Mouse (Mus musculus) regulatory T cell (primary cell): ENCODE data around the gene Srrt.

Experiments used
- in situ Hi-C: fragments of 300-600 bp; cut with MboI, MseI; formaldehyde crosslinking; loops from one replicate; pipeline ENCODE4 v1.15.1; 2025; ENCODE audit warnings: high pct_unique_total_duplicates

Srrt gene

DNA sequence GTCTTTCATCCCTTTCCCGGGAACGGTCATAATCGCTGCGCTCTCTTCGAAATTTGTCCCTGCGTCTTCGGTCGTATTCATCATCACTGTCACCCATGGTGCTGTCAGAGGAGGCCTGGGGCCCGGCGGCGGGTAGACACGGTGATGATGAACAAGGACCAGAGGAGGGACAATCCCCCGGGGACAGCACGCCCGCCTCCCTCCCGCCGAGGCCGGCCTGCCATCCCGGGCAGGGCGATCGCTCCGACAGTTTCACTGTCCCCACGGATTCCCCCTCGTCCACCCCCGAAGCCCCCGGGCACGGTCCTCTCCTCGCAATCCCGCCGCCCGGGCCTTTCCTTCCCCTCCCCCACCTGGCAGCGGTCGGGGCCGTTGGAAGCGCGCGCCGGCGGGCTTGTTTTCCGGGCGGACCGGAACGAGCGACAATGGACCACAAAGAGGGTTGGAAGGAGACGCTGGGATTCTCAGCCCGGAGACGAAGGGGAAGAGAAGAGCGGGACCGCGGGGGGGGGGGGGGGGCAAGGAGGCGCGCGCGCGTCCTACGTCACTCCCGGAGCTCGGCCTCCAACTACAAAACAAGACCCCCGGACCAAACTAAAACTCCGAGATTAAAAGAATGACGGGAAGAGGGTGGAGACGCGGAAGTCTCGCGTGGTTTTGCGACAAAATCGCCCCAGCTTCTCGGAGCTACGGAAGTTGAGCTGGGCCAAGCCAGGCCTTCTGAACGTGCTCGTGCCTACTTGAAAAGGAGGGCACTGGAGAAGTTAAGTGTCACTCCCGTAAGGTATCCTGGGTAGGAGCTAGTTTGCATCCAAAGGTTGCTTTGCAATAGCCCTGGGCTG, at the start of gene Srrt:
TSS of gene Srrt (minus strand) at position 604 of the 842 bp plus-strand sequence.
- in situ Hi-C loops: loop anchor here (10.0 kb wide), 1 partner anchor 262 kb away; the partner anchor contains the start of gene Ap1s1

DNA sequence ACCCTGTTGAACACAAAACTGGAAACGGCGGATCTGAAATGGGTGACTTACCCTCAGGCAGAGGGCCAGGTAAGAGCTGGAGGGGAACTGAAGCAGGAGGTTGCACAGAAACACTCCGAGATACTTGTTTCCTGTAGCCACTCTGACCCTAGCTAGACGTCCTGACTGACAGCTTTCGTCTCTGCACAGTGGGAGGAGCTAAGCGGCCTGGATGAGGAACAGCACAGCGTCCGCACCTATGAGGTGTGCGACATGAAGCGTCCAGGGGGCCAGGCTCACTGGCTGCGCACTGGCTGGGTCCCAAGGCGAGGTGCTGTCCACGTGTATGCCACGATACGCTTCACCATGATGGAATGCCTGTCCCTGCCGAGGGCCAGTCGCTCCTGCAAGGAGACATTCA, 46.6 kb upstream of the Srrt start:
- in situ Hi-C loops: loop anchor here (10.0 kb wide), 1 partner anchor 849 kb away; no protein-coding TSS in a partner anchor

DNA sequence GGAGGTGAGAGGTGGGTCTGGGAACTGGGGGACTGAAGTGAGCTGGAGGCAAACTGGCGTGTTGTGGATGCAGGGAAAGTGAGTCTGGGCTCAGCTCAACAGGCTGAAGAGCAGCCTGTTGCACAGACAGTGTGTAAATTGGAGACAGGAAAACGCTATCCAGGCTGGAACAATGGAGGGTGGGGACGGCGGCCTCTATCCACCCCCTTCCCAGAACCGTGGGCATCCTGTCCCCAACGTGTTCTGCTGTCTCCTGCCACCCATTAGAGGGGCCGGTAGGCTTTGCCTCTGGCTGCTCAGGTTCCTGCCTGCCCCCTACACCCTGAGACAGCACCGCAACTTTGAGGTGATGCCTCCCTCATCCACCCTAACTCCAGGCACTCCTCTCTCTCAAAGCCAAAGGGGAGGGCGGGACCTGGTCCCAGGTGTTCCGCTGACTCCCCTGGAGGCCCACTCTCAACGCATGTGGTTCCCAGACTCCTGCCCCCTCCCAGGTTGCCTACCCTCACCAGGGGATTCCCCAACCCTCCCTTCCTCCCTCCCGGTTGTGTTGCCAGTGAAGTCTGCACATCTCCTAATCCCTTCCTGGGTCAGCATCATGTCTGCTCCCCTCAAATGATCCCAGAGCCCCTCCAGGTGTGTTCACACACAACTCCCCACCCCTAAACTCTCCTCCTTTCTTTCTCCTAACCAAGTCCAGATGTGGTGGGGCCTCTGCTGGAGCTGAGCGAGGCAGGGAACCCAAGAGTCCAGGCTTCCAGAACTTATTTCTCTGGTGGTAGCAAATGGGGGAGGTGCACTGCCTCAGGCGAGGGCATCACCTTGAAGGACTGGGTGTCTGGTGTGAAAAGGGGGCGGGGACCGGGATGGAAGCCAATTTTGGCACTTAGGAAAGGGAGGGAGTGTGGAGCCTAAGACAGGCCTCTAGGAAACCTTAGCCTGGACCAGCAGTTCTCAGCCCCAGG, 44.8 kb upstream of the Srrt start:
- in situ Hi-C loops: loop anchor here (10.0 kb wide), 1 partner anchor 847 kb away; no protein-coding TSS in a partner anchor

DNA sequence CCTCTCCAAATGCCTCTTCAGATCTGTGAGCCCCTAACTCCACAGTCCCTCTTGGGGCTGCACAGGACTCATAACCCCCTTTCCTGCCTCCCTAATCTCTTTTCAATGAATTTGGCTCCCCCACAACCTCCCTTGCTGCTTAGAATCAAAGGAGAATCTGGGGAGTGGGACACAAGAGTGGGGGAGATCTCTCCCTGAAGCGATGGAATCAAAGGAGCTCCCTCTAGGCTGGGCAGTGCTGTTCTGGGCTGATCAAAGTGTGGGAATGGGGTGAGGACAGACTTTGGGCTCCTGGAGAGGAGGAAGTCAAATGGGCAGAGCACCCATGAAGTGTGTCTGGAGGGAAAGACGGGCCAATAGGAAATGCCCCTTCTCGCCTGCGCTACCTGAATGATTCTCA, 43.9 kb upstream of the Srrt start:
- in situ Hi-C loops: loop anchor here (10.0 kb wide), 1 partner anchor 847 kb away; no protein-coding TSS in a partner anchor

DNA sequence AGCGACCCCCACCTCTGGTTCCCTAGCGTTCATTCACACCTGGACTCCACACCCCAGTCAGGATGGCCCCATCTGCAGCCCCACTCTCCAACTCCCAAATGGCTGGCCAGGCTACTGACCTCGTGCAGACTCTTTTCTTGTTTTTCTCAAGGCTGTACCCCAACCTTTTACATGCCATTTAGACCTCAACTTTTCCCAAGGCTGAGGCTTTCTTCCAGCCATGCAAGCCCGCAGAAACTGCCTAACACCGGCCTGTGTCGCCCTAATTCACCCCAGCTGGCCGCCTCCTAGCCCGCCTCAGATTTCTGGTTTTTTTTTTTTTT, 43.5 kb upstream of the Srrt start:
- in situ Hi-C loops: loop anchor here (10.0 kb wide), 1 partner anchor 846 kb away; no protein-coding TSS in a partner anchor

DNA sequence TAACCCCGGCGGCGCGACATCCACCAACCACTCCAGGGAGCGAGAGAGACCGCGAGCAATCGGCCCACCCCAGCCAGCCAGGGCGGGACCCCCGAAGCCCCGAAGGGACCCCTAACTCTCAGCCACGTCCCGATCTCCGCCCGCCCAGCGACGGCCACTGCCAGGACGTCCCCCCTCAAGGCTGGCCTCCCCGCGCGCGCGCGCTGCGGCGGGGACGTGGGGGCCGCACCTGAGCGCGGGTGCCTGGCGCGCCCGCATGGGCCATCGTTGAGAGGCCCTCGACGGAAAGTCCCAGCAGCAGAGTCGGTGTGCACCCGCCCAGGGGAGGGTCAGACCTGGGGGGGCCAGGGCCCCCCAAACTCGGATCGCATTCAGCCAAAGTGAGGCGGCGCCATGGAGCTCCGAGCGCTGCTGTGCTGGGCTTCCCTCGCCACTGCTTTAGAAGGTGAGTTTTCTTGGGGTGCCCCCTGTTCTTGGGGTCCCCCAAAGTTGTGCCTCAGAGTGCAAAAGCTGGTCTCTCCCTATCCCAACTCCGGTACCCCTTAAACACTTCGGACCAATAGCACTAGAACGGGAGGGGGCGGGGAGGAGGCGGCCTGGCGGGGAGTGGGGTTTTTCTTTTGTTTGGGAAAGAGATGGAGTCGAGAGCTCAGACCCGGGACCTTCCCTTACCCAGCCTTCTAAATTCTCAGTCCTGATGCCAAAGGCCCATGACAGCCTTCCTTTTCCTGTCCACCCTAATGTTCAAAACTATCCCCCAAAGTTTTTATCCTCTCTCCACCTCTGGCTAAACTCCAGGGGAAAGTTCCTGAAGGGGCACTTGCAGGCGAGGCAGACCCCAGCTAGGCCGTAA, 43.0 kb upstream of the Srrt start:
- in situ Hi-C loops: loop anchor here (10.0 kb wide), 1 partner anchor 846 kb away; no protein-coding TSS in a partner anchor

DNA sequence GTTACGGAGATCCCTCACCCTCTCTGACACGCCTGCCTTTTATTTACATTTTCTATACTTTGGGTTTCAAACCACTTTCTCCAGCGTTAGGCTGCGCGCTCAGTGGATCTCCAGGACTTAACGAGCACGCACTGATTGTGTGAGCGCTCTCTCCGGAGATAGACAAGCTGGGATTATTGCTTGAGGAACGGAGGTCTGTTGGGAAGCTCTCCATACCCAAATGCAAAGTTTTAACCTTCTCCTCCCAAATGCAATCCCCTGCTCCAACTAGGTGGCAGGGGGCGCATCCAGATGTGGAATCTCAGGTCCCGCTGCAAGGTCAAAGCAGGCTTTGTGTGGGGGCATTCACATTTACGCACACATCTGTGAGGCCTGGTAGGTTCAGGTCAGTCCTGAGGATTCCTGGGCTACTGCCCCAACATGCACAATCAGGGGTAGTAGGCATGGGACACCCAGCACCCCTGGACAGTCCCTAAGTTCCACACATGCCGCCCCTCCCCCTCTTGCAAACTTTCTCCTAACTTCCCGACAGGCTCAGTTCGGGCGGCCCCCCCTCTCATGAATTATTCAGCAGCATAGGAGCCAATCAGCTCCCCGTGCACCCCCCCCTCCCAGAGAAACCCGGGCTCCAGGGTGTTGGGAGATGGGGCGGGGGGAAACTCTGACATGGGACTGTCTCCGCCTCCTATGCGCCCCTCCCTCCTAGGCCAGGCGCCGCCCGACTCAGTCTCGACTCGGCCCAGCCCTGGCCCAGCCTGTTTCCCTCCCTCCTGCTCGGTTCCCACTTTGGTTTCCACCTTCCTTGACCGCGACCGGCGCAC, 42.1 kb upstream of the Srrt start, which contains the start of gene Ephb4:
TSS of gene Ephb4 (plus strand) at position 726 of the 821 bp plus-strand sequence.
- in situ Hi-C loops: loop anchor here (10.0 kb wide), 1 partner anchor 845 kb away; no protein-coding TSS in a partner anchor

DNA sequence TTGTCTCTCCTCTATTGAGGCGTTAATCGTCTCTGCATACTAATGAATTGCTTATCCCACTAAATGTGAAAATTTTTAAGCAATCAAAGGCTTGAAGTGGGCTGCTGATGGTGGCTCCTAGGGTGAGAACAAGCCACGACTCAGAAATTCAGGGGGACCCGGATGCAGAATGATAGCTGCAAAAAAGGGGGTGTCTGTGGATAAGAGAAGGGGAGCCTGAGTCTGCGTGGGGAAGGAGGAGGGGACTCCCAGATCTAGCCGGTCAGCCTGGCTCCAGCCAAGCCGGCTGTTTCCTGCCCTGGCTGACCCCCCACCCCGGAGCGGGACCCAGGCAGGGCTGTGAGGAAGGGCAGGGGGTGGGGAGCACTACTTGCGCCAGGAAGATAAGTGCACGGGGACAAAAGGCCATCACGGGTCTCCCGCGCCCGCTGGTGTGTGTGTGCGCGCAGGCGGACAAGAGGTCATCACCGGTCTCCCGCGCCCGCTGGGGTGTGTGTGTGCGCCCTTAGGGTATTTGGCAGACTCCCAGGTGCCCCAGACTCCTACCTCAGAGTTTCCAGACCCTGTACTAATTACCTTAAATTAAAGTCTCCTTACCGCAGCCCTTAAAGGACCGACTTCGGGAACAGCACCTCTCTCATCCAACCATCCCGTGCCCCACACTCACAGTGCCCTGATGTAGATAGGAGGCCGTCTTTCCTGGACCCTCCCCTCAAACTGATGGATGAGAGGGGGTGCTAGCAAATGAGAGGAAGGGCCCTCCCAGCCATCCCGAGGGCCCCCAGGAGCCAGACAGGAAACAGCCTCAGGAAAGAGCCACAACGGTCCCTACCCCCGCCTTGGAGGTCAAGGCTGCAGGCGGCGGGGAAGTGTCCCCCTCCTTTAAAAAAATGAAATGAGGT, 41.3 kb upstream of the Srrt start:
- in situ Hi-C loops: no loop called here

DNA sequence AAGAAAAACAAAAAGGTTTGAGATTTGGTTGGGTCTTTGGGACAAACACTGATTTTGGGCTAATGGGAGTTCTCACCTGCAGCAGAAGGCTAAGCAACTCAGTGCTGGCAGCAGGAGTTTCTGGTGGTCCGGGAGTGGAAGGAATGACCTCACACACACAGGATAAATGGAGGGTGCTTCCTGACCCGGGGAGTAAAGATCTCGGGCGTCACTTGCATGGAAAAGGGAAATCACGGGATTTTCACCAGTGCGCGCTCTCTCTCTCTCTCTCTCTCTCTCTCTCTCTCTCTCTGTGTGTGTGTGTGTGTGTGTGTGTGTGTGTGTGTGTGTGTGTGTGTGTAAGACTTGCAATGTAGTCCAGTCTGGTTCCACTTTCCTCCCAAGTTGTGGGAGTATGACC, 40.4 kb upstream of the Srrt start:
- in situ Hi-C loops: no loop called here

DNA sequence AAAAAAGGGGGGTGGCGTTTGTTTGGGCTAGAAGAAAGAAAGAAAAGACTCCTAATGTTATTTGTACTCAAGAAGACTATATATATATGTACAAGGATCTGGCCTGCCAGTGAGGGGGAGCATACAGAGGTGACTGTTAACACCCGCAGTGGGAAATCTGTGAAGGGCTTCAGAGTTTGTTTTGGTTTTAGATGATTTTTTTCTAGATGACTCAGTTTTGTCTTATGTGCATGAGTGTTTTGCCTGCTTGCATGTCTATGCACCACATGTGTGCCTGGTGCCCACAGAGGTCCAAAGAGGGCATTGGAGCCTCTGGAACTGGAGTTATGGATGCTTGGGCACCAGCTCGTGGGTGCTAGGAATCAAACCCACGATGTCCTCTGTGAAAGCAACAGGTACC, 39.5 kb upstream of the Srrt start:
- in situ Hi-C loops: no loop called here

DNA sequence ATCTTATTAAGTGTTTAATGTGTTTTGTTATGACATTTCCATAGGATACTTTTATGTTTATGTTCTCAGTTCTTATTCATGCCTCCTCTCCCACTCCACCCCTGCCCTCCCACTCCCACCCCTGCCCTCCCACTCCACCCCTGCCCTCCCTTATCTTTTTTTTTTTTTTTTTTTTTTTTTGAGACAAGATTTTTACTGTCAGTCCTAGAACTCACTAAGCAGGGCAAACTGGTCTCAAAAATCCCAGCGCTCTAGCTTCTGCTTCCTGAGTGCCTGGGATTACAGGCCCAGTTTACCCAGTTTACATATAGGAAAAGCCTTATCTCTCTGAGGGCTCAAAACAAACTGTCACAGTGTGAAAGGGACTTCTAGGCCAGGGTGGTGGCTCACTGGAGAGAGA, 38.9 kb upstream of the Srrt start:
- in situ Hi-C loops: no loop called here

DNA sequence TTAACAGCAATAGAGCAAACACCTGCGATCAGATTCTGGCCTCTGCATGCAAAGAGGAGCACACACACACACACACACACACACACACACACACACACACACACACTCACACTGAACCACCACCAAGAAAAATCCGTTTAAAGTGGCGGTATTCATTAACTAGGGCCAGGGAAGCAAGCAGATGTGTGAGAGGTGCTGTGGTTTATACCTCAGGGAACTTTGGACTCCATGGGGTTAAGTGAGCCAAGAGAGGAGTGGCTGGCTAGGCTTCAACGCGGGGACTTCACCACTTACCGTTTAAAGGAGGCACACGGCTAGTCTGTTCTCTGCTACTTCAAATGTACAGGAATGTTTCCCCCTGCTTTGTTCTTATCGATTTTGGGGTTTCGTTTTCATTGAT, 38.3 kb upstream of the Srrt start:
- in situ Hi-C loops: no loop called here

DNA sequence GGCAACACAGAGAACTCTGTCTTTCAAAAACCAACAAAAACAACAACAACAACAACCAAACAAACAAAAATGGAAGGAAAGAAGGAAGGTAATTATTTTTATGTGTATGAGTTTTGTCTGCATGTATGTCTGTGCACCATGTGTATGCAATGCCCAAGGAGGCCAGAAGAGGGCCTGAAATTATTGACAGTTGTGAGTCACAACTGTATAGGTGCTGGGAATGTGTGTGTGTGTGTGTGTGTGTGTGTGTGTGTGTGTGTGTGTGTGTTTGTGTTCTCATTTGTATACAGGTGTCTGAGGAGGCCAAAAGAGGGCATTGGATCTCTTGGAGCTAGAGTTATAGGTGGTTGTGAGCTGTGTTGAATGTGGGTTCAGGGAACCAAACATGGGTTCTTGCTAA, 36.4 kb upstream of the Srrt start:
- in situ Hi-C loops: no loop called here

DNA sequence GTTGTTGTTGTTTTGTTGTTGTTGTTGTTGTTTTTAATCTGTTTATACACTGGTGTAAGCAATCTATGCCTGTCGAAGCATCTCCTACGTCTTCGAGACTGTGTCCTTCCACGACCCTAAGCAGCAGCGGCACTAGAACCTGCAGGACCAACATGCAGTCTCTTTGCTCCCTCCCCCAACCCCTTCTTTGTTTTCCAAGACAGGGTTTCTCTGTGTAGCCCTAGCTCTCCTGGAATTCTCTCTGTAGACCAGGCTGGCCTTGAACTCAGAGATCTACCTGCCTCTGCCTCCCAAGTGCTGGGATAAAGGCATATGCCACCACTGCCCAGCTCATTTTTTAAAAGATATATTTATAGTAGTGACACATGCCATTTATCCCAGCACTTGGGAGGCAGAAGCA, 35.9 kb upstream of the Srrt start:
- in situ Hi-C loops: no loop called here

DNA sequence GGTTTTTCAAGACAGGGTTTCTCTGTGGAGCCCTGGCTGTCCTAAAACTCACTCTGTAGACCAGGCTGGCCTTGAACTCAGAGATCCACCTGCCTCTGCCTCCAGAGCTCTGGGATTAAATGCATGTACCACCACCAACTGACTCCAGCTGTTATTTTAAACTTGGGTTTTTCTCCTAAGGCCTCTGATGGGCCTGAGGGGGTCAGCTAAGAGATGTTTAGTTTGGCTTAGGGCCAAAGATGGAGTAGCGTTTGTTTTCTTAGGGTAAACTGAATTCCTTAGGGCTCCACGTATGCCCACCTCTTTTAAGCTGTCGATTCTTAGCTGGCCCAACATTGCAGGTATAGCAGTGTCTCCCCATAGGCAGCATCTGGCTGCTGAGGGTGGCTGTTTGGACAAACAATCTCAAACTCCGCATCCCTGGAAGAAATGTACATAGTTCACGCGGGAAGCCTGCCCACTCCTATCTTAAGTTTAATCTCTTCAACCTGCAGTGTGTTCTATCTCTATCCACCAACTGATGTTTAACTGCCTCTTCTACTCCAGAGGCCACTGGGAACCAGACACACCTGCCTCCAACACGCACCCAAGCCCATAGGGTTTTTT, 35.0 kb upstream of the Srrt start:
- in situ Hi-C loops: no loop called here

DNA sequence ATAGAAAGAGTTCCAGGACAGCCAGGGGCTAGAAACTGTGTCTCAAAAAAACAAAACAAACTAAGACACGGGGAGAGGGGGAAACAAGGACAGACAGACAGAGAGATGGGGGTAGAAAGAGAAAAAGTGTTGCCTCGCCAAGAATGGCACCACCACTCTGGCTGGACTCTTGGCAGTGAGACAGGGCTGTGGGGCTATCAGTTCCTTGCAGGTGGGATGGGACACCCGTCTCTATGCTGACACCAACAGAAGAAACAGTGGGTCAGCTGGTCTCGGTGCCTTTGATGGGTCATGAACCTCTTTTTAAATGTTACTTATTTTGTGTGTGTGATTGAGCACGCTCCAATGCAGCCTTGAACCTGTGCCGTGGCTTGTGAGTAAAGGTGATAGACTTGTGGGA, 32.7 kb upstream of the Srrt start:
- in situ Hi-C loops: no loop called here

DNA sequence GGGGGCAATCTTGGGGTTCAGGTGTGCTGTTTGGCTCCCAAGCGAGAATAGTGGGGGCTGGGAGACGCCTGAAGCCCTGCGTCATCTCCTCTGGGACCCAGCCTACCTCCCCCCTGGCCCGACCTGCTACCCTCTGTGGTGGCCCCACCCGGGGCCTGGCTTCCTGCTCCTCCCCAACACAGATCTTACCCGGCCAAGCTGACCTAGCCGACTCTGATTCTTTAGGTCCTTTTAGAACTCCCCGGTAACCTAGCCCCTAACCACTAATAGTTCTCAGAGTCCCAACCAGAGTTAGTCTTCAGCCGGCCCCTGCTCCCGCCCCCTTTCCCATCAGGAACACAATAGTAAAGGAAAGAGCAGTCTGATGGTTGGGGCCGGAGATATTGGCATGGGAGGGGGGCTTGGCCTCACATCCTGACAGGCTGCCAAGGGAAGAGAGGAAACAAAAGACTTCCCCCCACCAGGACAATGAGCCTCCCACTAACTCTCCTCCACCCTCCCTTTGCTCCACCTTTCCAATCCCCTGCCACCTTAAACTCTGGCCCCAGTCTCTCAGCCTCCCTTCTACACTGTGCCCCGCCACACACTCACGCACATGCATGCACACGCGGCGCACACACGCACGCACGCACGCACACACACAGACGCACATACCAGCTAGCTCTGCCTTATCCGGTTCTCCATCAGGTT, 32.0 kb upstream of the Srrt start:
- in situ Hi-C loops: no loop called here

DNA sequence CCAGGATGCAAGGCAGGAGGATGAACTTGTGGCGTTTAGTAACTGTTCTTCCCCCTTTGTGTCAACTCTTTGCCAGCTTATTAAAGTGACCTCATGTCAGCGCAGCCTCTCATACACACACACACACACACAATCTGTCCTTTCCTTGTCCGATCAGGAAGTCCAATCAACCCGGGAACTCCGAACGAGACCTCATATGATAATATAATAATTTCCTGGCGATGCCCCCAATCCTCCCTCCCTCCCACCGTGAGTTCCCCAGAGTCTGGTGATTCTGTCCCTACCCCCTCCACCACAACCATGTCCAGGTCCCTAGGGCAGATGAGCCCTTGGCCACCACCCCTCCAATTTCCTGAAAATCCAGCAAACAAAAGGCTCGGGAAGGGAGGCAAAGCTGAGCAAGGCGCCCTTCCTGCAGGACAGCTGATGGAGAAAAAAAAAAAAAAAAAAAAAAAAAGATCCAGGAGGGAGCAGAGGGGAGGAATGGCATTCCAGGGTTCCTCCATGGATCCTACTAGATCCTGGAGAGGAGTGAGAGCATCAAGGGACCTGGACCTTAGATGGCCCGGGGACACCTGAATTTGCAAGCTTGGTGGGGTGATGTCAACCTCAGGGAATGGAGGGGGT, 31.3 kb upstream of the Srrt start:
- in situ Hi-C loops: no loop called here
